Mouse (Mus musculus) layer of hippocampus, adult 9-11 months (tissue): Measurements from ENCODE around the gene Hist1h2bn.
"Not testable (repeated sequence)": the region's sequence is repeated elsewhere in the genome, so short reads cannot be mapped to it uniquely, and the experiment has no call there.

ENCODE experiments used
- DNase-seq: peaks from one replicate; pipeline ENCODE4 v3.0.0; 2022

Gene Hist1h2bn

DNA sequence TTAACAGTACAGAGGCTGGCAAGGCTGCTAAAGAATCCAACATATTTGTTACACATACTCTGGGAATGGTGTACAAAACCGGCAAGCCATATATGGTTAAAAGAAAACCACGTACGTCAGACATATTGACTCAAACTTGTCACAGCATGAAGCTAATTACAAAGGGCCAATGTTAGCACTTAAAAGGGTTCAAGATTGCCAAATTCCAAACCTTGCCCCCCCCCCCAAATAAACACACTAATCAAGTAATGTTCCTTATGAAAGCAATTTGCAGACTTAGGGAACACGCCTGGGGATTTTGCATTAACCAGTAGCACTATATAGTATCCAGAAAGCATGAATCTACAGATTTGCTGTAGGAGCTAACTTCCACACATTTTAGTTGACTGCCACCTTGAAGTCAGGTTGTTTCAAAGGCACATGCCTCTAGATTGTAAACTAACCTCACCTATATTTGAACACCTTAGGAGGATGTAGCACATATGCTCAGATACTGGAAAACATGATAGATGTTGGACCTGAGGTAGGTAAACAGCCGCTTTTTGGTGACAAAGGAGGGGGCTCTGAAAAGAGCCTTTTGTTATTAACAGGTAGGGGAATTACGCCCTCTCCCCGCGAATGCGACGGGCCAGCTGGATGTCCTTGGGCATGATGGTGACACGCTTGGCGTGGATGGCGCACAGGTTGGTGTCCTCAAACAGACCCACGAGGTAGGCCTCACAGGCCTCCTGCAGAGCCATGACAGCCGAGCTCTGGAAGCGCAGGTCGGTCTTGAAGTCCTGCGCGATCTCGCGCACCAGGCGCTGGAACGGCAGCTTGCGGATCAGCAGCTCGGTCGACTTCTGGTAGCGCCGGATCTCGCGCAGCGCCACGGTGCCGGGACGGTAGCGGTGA lies 28.7 kb downstream of the Hist1h2bn start:
- not testable (repeated sequence) for DNase-seq

DNA sequence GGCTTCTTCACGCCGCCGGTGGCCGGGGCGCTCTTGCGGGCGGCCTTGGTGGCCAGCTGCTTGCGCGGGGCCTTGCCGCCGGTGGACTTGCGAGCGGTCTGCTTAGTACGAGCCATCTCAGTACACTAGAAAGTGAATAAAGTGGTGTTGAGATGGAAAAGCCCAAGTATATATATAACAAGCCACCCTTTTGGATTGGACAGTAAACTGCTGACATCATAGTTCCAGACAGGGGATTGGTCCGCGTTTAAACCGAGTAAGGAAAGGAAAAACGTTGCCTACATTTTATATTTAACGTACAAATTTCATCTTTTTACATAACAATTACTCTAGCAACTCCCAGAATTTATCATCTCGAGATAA lies 29.3 kb downstream of the Hist1h2bn start, which contains the start of gene Hist1h3i:
TSS of gene Hist1h3i (minus strand) at position 116 of the 363 bp plus-strand sequence.
- DNase-seq = peak; percentile 76

DNA sequence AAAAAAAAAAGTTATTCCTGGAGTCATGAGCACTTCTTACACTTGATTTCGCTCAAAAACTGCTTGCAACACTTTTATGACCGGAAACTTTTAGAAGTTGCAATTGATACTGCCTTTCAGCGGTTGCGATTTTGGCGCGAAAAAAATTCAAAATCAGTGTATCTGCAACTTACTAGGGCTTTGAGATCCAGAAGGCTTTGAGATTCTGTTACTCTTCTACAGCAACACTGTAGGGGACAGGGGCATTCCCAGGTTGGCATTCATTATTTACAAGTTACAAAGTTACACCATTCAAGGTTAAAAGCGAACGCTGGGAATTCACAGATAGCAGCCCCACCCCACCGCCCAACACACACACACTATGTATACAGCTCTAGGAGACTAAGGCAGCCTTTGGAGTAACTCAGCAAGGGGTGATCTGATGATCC lies 29.8 kb downstream of the Hist1h2bn start:
- peak; percentile 28 for DNase-seq

DNA sequence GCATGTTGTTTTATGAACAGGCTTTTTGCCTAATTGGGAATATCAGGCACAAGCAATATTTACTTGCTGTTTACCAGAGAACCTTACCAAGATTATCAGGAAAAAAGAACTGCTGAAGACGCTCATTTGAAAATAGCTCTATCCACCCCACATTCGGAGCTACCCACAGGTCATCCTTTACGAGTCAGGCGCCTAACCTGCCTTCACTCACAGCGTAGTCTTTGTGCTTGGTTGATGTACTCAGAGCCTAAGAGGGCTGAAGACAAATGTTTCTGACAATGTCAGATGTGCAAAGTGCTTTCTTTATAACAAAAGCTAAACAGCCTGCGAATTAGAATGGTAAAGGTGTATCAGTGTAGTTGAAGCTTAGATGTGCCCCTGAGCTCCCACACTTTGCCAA lies 30.4 kb downstream of the Hist1h2bn start:
- DNase-seq = no peak

DNA sequence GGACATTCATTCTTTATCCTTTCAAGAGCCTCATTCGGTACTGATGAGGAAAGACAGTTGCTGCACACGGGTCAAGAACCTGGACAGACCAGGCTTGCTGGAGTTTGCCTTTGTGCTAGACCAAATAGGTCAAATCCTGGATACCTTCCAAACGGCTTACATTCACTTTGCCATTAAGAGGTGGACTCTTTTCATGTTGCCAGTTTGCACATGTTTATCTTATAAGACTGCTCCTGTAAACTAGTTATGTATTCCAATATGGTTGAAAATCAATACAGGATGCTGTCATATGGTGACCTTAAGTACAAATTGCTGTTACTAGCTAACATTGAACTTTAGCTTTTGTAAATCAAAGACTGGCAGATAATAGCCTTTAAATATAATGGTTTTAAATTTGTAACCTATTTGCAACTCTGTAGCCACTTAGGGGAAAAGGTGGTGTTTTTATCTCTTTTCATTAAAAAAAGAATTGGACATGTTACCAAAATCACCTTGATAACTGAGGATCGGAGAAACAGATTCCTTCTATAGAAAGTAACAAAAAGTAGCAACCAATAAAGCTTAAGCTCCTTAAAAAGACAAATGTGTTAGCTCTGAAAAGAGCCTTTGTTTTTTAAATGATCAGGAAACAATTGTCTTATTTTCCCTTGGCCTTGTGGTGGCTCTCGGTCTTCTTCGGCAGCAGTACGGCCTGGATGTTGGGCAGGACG lies 32.4 kb downstream of the Hist1h2bn start:
- DNase-seq = no peak

DNA sequence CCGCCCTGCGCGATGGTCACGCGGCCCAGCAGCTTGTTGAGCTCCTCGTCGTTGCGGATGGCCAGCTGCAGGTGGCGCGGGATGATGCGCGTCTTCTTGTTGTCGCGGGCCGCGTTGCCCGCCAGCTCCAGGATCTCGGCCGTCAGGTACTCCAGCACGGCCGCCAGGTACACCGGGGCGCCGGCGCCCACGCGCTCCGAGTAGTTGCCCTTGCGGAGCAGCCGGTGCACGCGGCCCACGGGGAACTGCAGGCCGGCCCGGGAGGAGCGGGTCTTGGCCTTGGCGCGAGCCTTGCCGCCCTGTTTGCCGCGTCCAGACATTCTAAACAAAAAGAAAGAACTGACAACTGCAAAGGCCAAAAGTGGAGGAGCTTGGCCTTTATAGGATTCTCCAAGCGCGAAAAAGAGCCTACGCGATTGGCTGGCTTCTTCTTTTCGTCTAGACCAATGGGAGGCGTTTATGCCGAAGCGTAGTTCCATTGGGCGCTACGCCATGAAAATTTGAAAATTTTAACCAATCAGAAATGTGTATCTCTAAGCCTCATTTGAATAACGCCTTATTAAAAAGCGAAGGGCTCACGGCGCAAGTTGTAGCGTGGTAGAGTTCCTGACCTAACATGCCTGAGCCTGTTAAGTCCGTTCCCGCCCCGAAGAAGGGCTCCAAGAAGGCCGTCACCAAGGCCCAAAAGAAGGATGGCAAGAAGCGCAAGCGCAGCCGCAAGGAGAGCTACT lies 33.1 kb downstream of the Hist1h2bn start, which contains the start of the genes Hist1h2an and Hist1h2bp:
TSS of gene Hist1h2an (minus strand) at position 320 of the 731 bp plus-strand sequence.
TSS of gene Hist1h2bp (plus strand) at position 563 of the 731 bp plus-strand sequence.
- peak; percentile 95 for DNase-seq

DNA sequence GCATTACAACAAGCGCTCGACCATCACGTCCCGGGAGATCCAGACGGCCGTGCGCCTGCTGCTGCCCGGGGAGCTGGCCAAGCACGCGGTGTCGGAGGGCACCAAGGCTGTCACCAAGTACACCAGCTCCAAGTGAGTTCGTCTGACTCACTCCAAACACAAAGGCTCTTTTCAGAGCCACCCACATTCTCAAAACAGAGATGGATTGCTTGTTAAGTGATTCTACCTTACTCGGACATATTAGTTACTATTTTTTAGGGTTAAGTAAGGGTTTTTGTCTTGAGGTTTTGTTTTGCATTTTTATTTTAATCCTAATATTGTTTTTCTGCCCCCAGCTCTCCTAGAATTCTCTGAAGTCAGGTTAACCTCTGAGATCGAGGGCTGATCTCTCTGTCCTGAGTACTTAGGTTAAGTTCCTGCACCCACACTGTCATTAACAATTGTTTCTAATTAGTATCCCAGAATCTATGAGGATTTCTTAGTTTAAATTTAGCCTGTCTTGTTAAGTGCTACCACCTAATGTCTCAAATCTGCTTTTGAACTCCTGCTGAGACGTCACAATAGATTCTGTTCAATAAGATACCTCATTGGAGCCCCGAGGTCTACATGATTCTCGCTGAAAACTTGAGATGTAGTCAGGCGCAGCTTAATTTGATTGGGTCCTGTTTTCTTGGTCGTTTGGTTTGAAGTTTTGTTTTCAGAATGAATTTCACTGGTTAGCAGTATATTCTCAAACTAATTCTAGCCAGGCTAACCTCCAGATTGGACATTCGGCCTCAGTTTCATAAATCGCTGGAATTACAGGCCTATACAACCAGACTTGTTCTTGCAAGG lies 34.1 kb downstream of the Hist1h2bn start:
- DNase-seq = no peak

DNA sequence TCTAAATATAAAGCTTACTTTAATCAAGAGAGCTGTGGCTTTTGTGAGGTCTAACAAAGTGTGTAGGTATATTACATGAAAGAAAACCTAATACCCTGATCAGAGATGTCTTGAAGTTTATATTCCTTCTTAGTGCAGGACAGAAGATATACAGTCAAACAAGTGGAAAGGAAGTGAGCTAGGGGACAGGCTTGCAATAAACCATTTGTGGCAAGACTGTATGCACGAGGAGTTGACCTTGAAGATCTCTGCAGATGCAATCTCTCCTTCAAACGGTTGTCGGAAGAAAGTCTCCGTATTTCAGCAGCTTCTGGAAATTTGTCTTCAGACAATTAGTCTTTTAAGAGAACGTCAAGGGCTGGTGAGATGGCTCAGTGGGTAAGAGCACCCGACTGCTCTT lies 36.0 kb downstream of the Hist1h2bn start:
- DNase-seq = no peak

DNA sequence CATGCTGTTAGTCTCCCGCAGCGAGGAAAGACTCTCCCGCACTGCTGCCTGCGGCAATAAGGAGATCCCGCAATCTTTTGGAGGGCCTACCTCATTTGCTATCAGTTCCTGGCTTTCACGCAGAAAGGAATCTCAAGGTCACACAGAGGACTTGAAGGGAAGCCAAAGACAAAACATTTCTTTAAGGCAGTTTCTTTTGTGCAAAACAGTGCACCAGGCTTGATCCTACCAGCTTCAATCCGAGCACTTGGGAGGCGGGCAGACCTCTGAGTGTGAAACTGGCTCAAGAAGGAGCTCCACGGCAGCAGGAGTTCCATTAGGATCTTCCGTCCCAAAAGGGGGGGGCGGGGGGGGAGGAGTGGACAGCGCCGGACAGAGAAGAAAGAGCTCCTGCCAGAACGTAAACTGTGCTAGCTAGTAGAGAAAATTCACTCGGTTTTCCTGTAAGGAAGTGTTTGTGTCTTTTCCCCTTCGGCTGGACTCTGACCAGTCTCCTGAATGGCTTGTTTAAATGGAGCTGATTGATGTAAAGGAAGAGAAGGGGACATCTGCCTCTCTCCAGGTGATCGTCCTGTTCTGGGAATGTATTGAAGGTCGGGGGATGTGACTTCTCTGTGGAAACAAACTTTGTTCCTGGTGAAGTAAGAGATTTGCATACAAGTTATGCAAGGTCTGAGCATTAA lies 36.8 kb downstream of the Hist1h2bn start:
- no peak for DNase-seq

DNA sequence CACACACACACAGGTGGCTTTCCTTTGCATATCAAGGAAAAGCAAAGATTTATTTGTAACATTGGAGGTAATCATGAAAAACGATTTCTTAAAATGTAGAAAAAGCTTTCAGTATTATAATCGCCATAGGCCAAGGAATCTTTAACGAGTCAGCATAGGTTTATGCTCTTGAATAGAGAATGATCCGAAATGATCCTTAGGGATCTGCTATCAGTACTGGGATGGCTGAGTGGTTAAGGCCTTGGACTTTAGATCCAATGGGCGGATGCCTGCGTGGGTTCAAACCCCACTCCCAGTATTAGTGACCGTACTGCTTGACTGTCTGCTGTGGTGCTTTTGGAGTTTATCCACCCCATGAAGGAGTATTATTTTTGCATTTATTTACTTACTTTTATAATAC lies 41.7 kb downstream of the Hist1h2bn start:
- DNase-seq = no peak

DNA sequence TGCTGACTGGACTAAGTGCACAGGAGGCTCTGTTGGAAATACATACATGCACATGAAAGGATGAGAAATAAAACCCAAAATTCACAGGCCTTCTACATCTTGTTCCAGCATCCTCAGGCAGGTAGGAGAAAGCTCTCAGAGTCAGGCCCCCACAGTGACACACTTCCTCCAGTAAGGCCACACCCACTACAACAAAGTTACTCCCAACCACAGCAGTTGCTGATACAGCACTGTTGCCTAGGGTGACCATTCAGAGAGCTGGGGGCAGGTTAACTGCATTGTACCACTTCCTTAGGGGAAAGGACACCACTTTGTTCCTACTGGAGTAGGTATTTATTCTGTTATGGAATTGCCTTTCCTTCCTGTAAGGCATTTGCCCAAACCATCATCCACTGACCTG lies 43.2 kb downstream of the Hist1h2bn start:
- not testable (repeated sequence) for DNase-seq

DNA sequence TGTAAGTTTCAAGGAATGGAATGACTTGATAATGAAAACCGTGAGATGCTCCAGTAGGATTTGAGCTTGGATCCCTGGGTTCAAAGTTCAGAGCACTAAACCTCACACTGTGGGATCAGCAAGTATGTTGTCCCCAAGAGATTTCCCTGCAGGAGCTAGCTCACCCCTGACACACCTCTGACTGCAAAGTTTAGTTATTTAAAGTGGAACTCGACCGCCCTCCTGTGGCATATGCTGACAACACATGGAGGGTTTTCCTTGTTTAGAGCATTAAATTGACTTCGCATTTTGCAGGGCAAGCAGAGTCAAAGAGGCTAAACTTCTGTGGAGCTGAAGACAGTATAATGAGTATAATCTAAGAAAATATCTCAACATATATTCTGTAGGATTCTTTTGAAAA lies 49.1 kb downstream of the Hist1h2bn start:
- DNase-seq = not testable (repeated sequence)
